Mouse (Mus musculus): Measurements from ENCODE around the gene Fate1. TPM values are rescaled to one million over a fixed set of nuclear protein-coding genes. Genes with fewer than 3 reads are reported as not detected.

The Fate1 gene
- polyA plus RNA-seq, 1 experiment from 2014 or later: not detected

Other genes with a start within 250 kb of the Fate1 start
- 52.5 and 54.8 TPM in 2 replicates for gene Vma21, start 157.1 kb upstream of the Fate1 start, polyA plus RNA-seq (2016; fragmentation: Nextera tagmentation; extraction: Ambion mirVana)
- gene Gm1141, start 52.0 kb upstream of the Fate1 start, polyA plus RNA-seq (2016; fragmentation: Nextera tagmentation; extraction: Ambion mirVana): 0.17 TPM in 1 of 2 replicates, not detected in the other
- 6.0 and 6.3 TPM in 2 replicates for gene Prrg3, start 10.4 kb upstream of the Fate1 start, polyA plus RNA-seq (2016; fragmentation: Nextera tagmentation; extraction: Ambion mirVana)
- gene Cnga2, start 18.9 kb downstream of the Fate1 start, polyA plus RNA-seq (2016; fragmentation: Nextera tagmentation; extraction: Ambion mirVana): 0.06 TPM in 1 of 2 replicates, not detected in the other
- not detected in 2 replicates for gene Magea4, start 249.0 kb downstream of the Fate1 start, polyA plus RNA-seq (2016; fragmentation: Nextera tagmentation; extraction: Ambion mirVana)

All from heart, embryonic 12.5 days (tissue).